Mouse (Mus musculus) forebrain, embryonic 11.5 days (tissue): ENCODE measurements around the gene Efcab11. TPM values are rescaled to one million over a fixed set of nuclear protein-coding genes. Genes with fewer than 3 reads are reported as not detected.

Experiments used
- ATAC-seq: fragments of 200-750 bp; cut with Nextera tagmentation; replicated peaks from 2 replicates; pipeline ENCODE4 v1.8.0; 2017; ENCODE audit warnings: moderate TSS enrichment; ENCODE audit not compliant: low FRiP score
- DNase-seq: peaks from one replicate; pipeline ENCODE4 v3.0.0-alpha.2; 2017; ENCODE audit warnings: low spot score
- H3K27ac ChIP-seq: fragments of 300-500 bp; sonication (generic); 2 replicates; pipeline ENCODE4 v1.5.1; 2014; ENCODE audit warnings: low read depth, low read length
- H3K27me3 ChIP-seq: fragments of 300-500 bp; sonication (generic); 2 replicates; pipeline ENCODE4 v1.6.1; 2014; ENCODE audit warnings: mild to moderate bottlenecking, low read length, mixed read lengths; ENCODE audit not compliant: control insufficient read depth, insufficient read depth
- H3K36me3 ChIP-seq: fragments of 300-500 bp; sonication (generic); 2 replicates; pipeline ENCODE4 v1.6.1; 2014; ENCODE audit warnings: mild to moderate bottlenecking, low read length, moderate library complexity, mixed read lengths; ENCODE audit not compliant: control insufficient read depth, insufficient read depth
- H3K4me1 ChIP-seq: fragments of 300-500 bp; sonication (generic); replicated peaks from 2 replicates; pipeline ENCODE4 v1.6.1; 2014; ENCODE audit warnings: low read length, mixed read lengths; ENCODE audit not compliant: control insufficient read depth, insufficient read depth
- H3K4me2 ChIP-seq: fragments of 300-500 bp; sonication (generic); 2 replicates; pipeline ENCODE4 v1.6.1; 2014; ENCODE audit warnings: low read depth, mild to moderate bottlenecking, low read length, moderate library complexity, mixed read lengths; ENCODE audit not compliant: severe bottlenecking
- H3K4me3 ChIP-seq: fragments of 300-500 bp; sonication (generic); 2 replicates; pipeline ENCODE4 v1.5.1; 2014; ENCODE audit warnings: low read depth, low read length
- H3K9ac ChIP-seq: fragments of 300-500 bp; sonication (generic); 2 replicates; pipeline ENCODE4 v1.6.1; 2014; ENCODE audit warnings: low read length
- H3K9me3 ChIP-seq: fragments of 300-500 bp; sonication (generic); 2 replicates; pipeline ENCODE4 v1.6.1; 2016; ENCODE audit warnings: low read length, mixed read lengths; ENCODE audit not compliant: control insufficient read depth
- WGBS: fragments of 180-500 bp; shearing (Covaris S2); extraction: QIAGEN DNeasy Blood & Tissue Kit; methylation state at CpG from one replicate; pipeline ENCODE4 v1.1.7; 2014; 5-methylcytosine and 5-hydroxymethylcytosine counted together
- polyA plus RNA-seq: library from polyadenylated mRNA; unstranded; fragments of >200 nt; fragmentation: Nextera tagmentation; extraction: Ambion mirVana; gene quantifications from 2 replicates; pipeline ENCODE4 v1.2.1, GENCODE M21; 2014

The Efcab11 gene
- polyA plus RNA-seq, 1 experiment from 2014 or later: 25.9 TPM

GRCm38 (mm10) chr12:99739211-99739610 lies 145.0 kb downstream of the Efcab11 start:
- Histone ChIP-seq H3K27ac (no peak overlapping the region), H3K27me3 (no peaks in the 10 kb centered on the region), H3K4me2 (no peak overlapping the region), H3K4me3 (no peak overlapping the region), H3K9ac (no peak overlapping the region), H3K9me3 (no peaks in the 10 kb centered on the region), H3K4me1 (peaks cover 3% of the 10 kb centered on the region; the same call in 1 of the 2 replicates), H3K36me3 (no peaks in the 10 kb centered on the region)
- DNase-seq (no peak), ATAC-seq (no peak)
- WGBS: 69% methylated on average over 5 of the region's 5 CpGs

GRCm38 (mm10) chr12:99738256-99738655 lies 146.0 kb downstream of the Efcab11 start:
- H3K4me3 ChIP-seq: no peak overlapping the region
- 93% methylated on average over 6 of the region's 6 CpGs for WGBS
- peaks cover 3% of the 10 kb centered on the region; the same call in 1 of the 2 replicates for H3K4me1 ChIP-seq

GRCm38 (mm10) chr12:99736971-99737370 lies 147.3 kb downstream of the Efcab11 start:
- Histone ChIP-seq H3K4me3 (no peak overlapping the region), H3K36me3 (no peaks in the 10 kb centered on the region), H3K27ac (no peak overlapping the region), H3K27me3 (no peaks in the 10 kb centered on the region), H3K4me1 (peaks cover 3% of the 10 kb centered on the region; the same call in 1 of the 2 replicates), H3K4me2 (no peak overlapping the region), H3K9ac (no peak overlapping the region), H3K9me3 (no peaks in the 10 kb centered on the region)
- DNase-seq (no peak), ATAC-seq (no peak)
- WGBS: 57% methylated on average over 3 of the region's 3 CpGs

More at GRCm38 (mm10) chr12:99738256-99738655, 146.0 kb downstream of the Efcab11 start:
- Histone ChIP-seq H3K9me3 (no peaks in the 10 kb centered on the region), H3K27me3 (no peaks in the 10 kb centered on the region), H3K9ac (no peak overlapping the region), H3K27ac (no peak overlapping the region), H3K4me2 (no peak overlapping the region), H3K36me3 (no peaks in the 10 kb centered on the region)
- DNase-seq: no peak
- ATAC-seq: no peak

- Histone ChIP-seq H3K4me1 (peaks cover 3% of the 10 kb centered on the region; the same call in 1 of the 2 replicates), H3K27ac (no peak overlapping the region), H3K4me3 (no peak overlapping the region), H3K9me3 (no peaks in the 10 kb centered on the region), H3K4me2 (no peak overlapping the region), H3K9ac (no peak overlapping the region), H3K27me3 (no peaks in the 10 kb centered on the region), H3K36me3 (no peaks in the 10 kb centered on the region)
- 49% methylated on average over 10 of the region's 10 CpGs for WGBS
- ATAC-seq: 0 out of 2 replicates have a peak, but pooled peaks have one; percentile 27
- no peak for DNase-seq
Measured at GRCm38 (mm10) chr12:99735172-99735571, 149.1 kb downstream of the Efcab11 start.

- no peak overlapping the region for H3K4me2 ChIP-seq
- WGBS: 97% methylated on average over 12 of the region's 12 CpGs
- ATAC-seq: no peak
Measured at GRCm38 (mm10) chr12:99724206-99724605, 160.0 kb downstream of the Efcab11 start.

GRCm38 (mm10) chr12:99723791-99724190 lies 160.4 kb downstream of the Efcab11 start:
- no peak for ATAC-seq

More at GRCm38 (mm10) chr12:99724206-99724605, 160.0 kb downstream of the Efcab11 start:
- Histone ChIP-seq H3K27me3 (no peaks in the 10 kb centered on the region), H3K9me3 (no peaks in the 10 kb centered on the region), H3K4me1 (no peaks in the 10 kb centered on the region), H3K27ac (no peak overlapping the region), H3K9ac (no peak overlapping the region), H3K36me3 (no peaks in the 10 kb centered on the region), H3K4me3 (no peak overlapping the region)
- no peak for DNase-seq

GRCm38 (mm10) chr12:99721318-99721717 lies 162.9 kb downstream of the Efcab11 start:
- Histone ChIP-seq H3K9me3 (no peaks in the 10 kb centered on the region), H3K27me3 (no peaks in the 10 kb centered on the region), H3K4me2 (no peak overlapping the region), H3K4me3 (no peak overlapping the region), H3K27ac (no peak overlapping the region), H3K4me1 (no peaks in the 10 kb centered on the region), H3K36me3 (no peaks in the 10 kb centered on the region), H3K9ac (no peak overlapping the region)
- no peak for DNase-seq
- ATAC-seq: no peak
- WGBS: 87% methylated on average over 10 of the region's 10 CpGs

More at GRCm38 (mm10) chr12:99723791-99724190, 160.4 kb downstream of the Efcab11 start:
- DNase-seq: no peak
- Histone ChIP-seq H3K4me3 (no peak overlapping the region), H3K27me3 (no peaks in the 10 kb centered on the region), H3K4me2 (no peak overlapping the region), H3K36me3 (no peaks in the 10 kb centered on the region), H3K9ac (no peak overlapping the region), H3K4me1 (no peaks in the 10 kb centered on the region), H3K9me3 (no peaks in the 10 kb centered on the region), H3K27ac (no peak overlapping the region)
- 90% methylated on average over 8 of the region's 8 CpGs for WGBS

- Histone ChIP-seq H3K9ac (no peak overlapping the region), H3K27me3 (no peaks in the 10 kb centered on the region), H3K36me3 (no peaks in the 10 kb centered on the region), H3K4me1 (no peaks in the 10 kb centered on the region), H3K4me3 (no peak overlapping the region), H3K27ac (no peak overlapping the region), H3K4me2 (no peak overlapping the region), H3K9me3 (no peaks in the 10 kb centered on the region)
- ATAC-seq (no peak), DNase-seq (no peak)
- 93% methylated on average over 11 of the region's 11 CpGs for WGBS
Measured at GRCm38 (mm10) chr12:99719777-99720176, 164.5 kb downstream of the Efcab11 start.

GRCm38 (mm10) chr12:99718161-99718560 lies 166.1 kb downstream of the Efcab11 start:
- DNase-seq: no peak
- H3K4me1 ChIP-seq: no peaks in the 10 kb centered on the region
- WGBS: 89% methylated on average over 2 of the region's 2 CpGs

More at GRCm38 (mm10) chr12:99718161-99718560, 166.1 kb downstream of the Efcab11 start:
- Histone ChIP-seq H3K4me3 (no peak overlapping the region), H3K27me3 (no peaks in the 10 kb centered on the region), H3K27ac (no peak overlapping the region), H3K9ac (no peak overlapping the region), H3K36me3 (no peaks in the 10 kb centered on the region), H3K4me2 (no peak overlapping the region), H3K9me3 (no peaks in the 10 kb centered on the region)
- no peak for ATAC-seq
